Mouse (Mus musculus) brain, embryonic 14.5 days (tissue): Measurements from ENCODE around the gene Pde10a. TPM values are rescaled to one million over a fixed set of nuclear protein-coding genes. Genes with fewer than 3 reads are reported as not detected.

Experiments
- DNase-seq: peaks from one replicate; pipeline ENCODE4 v3.0.0-alpha.2; 2011; ENCODE audit warnings: low read depth
- CTCF ChIP-seq: fragments of 200-500 bp; IDR thresholded peaks from 2 replicates; pipeline ENCODE4 v1.5.1; 2012; ENCODE audit warnings: inconsistent platforms, mild to moderate bottlenecking, moderate library complexity, borderline replicate concordance; ENCODE audit not compliant: insufficient read depth, insufficient read length; ENCODE audit errors: extremely low read depth
- POLR2A ChIP-seq: fragments of 200-500 bp; IDR thresholded peaks from 2 replicates; pipeline ENCODE4 v1.6.1; 2012; ENCODE audit warnings: mild to moderate bottlenecking, inconsistent platforms, borderline replicate concordance; ENCODE audit not compliant: poor library complexity, insufficient read depth, insufficient read length, severe bottlenecking; ENCODE audit errors: extremely low read depth
- polyA plus RNA-seq: library from polyadenylated mRNA; depleted of rRNA; stranded (reverse); fragments of >200 nt; gene quantifications from 2 replicates; pipeline ENCODE4 v1.2.3, GENCODE M21; 2012

Gene Pde10a
- polyA plus RNA-seq, 1 experiment, result 33.0 TPM

DNA sequence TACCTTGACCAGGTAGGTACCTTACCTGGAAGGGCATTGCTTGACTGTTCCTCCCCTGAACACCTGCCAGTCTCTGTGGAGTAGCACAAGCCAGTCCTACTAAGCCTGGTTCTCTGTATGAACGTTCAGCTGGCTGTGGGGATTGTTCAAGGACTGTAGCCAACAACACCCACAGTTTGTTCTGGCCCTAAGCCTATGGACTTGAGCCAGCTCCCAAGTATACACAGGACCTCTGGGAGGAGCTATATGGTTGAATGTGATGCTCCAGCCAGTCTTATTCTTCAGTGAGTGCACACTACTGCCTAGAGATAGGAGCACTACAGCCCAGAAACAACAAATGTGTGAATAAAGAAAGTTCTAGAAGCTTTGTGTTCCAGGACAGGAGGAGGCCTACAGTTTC is 238.1 kb downstream of the Pde10a start:
- no peak for TF ChIP-seq CTCF
- no peak for TF ChIP-seq POLR2A
- DNase-seq, result peak; percentile 58

DNA sequence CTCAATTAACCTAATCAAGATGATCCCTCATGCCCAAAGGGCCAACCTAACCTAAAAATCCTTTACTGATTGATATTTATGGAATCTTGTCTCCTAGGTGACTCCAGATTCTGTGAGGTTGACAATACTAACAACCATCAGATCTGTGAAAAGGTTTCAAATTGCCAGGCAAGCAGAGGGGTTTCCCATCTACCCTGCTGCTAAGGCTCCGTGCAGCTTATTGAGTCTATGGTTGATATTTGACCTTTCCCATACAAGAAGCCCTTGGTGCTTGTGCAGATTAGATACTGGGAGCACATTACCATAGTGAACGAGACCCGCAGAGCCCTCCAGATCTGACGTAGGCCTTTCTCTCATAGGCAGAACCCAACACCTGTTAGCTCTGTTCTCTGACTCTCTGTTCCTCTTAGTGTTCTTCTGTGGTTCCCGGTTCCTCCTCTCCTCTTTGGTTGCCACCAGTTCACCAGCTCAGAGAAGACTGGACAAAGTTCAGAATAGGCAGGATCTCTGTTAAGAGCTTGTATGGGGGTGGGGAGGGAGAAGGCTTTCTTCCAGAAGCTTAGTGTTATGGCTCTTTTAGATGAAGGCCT is 240.9 kb downstream of the Pde10a start:
- no peak for TF ChIP-seq CTCF
- TF ChIP-seq POLR2A, result no peak
- DNase-seq, result no peak

- TF ChIP-seq CTCF (no peak), POLR2A (no peak)
Observed at GRCm38 (mm10) chr17:8769155-8769554, 244.0 kb downstream of the Pde10a start.

GRCm38 (mm10) chr17:8773391-8773790 is 248.2 kb downstream of the Pde10a start:
- no peak for DNase-seq
- TF ChIP-seq POLR2A (no peak), CTCF (no peak)

More at GRCm38 (mm10) chr17:8769155-8769554, 244.0 kb downstream of the Pde10a start:
- DNase-seq, result no peak

DNA sequence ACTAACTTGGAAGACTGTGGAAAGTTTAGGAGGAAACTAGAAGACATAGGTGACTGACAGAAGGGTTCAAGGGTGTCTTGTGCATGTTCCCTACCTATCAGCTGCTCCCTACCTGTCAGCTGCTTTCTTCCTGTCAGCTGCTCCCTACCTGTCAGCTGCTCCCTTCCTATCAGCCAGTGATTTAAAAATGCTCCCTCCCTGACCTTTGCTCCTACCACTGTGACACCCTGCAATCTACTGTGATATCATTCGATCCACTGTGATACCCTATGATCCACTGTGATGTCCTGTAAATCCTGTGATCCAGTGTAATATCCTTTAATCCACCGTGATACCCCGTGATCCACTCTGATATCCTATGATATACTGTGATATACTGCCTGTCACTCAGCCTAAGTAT is 249.1 kb downstream of the Pde10a start:
- DNase-seq, result no peak
- TF ChIP-seq CTCF (no peak), POLR2A (no peak)

GRCm38 (mm10) chr17:8775571-8776161 is 250.5 kb downstream of the Pde10a start:
- no peak for TF ChIP-seq POLR2A
- TF ChIP-seq CTCF, result no peak
- DNase-seq, result no peak

DNA sequence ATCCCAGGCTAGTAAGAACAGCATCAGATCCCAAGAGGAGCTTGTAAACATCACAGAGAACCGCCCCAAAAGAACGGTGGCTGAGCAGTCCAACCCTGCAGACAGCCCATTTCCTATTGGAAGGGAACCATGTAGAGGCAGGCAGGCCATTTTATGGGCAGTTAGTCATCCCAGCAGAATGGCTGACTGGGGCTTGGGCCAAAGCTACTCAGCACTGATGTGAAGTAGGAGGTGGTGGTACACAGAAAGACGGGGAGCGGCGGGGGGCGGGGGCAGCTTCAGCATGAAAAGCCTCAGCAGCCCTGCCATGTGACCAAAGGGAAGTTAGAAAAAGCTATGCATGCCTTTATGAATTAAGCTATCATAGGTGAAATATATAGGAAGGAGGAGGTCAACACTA is 252.5 kb downstream of the Pde10a start:
- TF ChIP-seq POLR2A (no peak), CTCF (no peak)

DNA sequence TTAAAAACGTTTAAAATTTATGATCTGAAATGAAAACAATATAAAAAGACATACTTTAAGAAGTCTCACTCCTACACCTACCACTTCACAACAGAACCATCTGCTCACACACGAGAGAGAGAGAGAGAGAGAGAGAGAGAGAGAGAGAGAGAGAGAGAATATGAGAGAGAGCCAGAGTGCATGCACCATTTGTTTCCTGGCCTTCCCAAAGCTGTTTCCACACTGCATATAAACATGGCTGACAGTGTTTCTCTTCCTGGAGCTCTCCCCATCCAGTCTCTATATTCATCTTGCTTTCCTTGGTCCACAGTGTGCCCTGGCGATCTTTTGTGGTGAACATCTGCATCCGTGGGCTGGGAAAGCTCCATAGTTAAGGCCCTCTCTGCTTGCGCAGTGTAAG is 253.7 kb downstream of the Pde10a start:
- TF ChIP-seq CTCF, result no peak
- TF ChIP-seq POLR2A, result no peak
- no peak for DNase-seq

More for the DNA sequence above, 252.5 kb downstream of the Pde10a start:
- DNase-seq, result no peak

DNA sequence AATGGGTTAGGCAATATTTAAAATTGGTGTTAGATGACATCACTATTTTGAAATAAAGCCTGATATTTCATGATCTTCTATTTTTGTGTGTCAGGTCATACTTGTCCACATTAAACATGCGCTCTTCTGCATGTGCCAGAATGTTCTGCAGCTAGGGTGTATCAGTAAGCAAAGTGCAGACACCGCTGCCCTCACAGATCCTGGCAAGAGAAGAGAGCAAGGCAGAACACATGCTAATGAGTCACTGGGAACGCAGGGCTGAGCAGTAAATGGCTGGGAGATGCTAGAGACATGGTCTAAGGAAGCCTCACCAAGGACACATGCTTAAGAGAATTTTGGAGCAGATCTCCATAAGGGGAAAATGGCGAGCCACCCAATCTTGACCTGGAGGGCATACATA is 255.3 kb downstream of the Pde10a start:
- TF ChIP-seq POLR2A, result no peak
- no peak for TF ChIP-seq CTCF
- DNase-seq, result no peak

GRCm38 (mm10) chr17:8781040-8781439 is 255.9 kb downstream of the Pde10a start:
- TF ChIP-seq CTCF, result no peak
- TF ChIP-seq POLR2A, result no peak
- no peak for DNase-seq

GRCm38 (mm10) chr17:8781576-8781975 is 256.4 kb downstream of the Pde10a start:
- no peak for DNase-seq
- TF ChIP-seq POLR2A, result no peak
- TF ChIP-seq CTCF, result no peak

DNA sequence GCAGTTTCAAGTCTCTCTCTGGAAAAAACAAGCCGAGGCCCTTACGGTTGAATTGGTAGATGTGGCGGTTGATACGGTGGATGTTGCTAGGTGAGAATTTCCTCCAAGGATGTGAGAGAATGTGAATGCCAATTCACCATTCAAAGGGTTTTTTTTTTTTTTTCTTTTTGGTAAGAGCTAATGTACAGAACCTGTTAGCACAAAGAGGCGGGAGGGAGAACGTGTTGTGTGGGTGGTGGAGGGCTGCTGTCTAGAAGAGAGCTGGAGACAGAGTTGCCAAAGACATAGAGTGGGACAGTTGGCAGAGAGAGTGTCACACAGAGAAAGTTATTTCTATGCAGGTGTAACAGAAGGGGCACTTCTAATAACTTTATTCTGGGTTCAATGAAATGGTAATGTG is 260.7 kb downstream of the Pde10a start:
- peak; percentile 39 for DNase-seq
- TF ChIP-seq POLR2A (no peak), CTCF (no peak)

GRCm38 (mm10) chr17:8786484-8786883 is 261.3 kb downstream of the Pde10a start:
- no peak for DNase-seq
- no peak for TF ChIP-seq POLR2A
- no peak for TF ChIP-seq CTCF
